Mouse (Mus musculus) c-Kit-positive CD71-negative TER-119-negative erythroid progenitor cells, embryonic 14.5 days (primary cell): ENCODE data around the gene Tmem95.

Experiments used
- DNase-seq: peaks from one replicate; pipeline ENCODE4 v3.0.0-alpha.2; 2013; ENCODE audit warnings: low read depth

The Tmem95 gene

DNA sequence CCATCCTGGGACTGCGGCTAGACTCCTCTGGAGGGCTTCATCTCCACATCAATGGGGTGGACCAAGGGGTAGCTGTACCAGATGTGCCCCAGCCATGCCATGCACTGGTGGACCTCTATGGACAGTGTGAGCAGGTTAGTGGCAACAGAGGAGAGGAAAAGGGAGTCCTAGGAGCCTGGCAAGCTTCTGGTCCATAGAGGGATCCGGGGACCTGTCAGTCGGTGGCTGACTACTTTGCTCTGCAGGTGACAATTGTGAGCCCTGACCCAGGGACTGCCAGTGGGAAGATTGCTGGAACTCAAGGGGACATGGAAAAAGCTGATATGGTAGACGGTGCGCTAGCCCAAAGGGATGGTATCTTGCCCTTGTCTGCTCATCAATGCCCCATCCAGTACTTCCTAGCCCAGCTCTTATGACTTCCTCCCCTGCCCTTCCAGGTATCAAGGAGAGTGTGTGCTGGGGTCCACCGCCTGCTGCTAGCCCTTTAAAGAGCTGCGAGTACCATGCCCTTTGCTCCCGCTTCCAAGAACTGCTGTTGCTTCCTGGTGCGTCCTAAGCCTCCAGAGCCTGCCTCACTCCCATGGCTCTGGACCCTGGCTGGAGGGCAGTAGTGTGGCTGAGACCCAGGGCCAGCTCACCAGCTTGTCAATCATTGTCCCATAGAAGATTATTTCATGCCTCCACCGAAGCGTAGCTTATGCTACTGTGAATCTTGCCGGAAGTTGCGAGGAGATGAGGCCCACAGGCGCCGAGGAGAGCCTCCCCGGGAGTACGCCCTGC is 33.2 kb upstream of the Tmem95 start:
- no peak for DNase-seq

DNA sequence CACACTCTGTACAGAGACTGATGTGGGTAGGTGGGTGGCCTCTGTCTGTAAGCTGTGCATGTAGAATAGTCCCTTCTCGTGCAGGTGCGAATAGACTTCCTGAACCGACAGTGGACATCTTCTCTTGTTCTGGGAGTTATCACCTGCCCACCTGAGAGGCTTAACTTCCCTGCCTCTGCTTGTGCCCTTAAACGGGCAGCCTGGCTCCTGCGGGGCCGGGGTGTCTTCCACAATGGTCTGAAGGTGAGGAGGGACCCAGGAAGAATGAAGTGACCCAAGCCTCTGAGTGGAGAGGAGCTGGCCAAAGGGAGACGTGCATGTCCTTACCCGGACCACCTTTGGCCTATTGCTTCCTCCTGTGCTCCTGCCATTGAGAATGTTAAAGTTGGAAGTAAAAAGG is 32.4 kb upstream of the Tmem95 start:
- no peak for DNase-seq

- no peak for DNase-seq
Observed at GRCm38 (mm10) chr11:69909174-69909573, 31.4 kb upstream of the Tmem95 start.

GRCm38 (mm10) chr11:69908645-69909044 is 30.8 kb upstream of the Tmem95 start:
- DNase-seq, result no peak

GRCm38 (mm10) chr11:69904311-69904710 is 26.5 kb upstream of the Tmem95 start:
- DNase-seq, result no peak

DNA sequence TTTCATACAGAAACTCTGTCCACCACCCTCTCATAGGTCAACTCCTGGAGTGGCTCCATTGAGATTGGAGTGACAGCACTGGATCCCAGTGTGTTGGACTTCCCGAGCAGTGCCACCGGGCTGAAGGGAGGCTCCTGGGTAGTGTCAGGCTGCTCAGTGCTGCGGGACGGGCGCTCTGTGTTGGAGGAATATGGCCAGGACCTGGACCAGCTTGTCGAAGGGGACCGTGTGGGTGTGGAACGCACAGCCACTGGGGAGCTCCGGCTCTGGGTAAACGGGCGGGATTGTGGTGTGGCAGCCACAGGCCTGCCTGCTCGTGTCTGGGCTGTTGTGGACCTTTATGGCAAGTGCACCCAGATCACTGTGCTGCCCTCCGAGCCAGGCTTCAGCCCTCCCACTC is 25.2 kb upstream of the Tmem95 start:
- no peak for DNase-seq

DNA sequence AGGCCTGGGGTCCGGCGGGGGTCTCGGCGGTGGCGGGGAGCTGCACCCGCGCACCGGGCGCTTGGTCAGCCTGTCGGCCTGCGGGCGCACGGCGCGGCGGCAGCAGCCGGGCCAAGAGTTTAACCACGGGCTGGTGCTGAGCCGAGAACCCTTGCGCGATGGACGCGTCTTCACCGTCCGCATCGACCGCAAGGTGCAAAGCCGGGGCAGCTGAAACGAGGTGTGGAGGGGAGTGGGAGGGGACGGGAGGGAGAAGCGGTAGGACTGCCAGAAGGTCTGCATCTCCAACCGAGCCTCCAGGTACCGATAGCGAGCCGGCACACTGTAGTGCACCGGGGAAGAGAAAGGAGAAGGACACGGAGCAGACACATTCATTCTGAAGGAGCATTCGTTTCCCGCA is 24.2 kb upstream of the Tmem95 start:
- no peak for DNase-seq

DNA sequence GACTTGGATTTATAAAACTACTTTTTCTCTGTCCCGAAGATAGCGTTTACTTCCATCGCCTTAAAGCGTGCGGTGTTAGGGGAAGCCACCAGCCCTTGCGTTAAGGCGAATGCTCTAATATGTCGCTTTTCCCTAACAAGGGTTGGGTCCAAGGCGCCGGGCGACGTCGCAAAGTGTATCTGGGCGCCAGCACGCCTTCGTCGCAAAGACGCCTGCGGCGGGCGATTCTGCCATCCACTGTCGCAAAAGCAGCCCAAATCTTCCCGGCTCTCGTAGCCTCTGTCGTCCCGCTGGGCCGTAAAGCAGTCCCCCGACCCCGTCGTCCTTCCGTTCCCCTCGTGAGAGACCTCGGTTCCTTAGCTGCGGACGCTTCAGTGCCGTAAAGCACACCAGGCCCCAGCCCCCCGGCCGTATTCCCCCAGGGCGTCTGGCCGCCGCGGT is 23.6 kb upstream of the Tmem95 start:
- peak; percentile 94 for DNase-seq

DNA sequence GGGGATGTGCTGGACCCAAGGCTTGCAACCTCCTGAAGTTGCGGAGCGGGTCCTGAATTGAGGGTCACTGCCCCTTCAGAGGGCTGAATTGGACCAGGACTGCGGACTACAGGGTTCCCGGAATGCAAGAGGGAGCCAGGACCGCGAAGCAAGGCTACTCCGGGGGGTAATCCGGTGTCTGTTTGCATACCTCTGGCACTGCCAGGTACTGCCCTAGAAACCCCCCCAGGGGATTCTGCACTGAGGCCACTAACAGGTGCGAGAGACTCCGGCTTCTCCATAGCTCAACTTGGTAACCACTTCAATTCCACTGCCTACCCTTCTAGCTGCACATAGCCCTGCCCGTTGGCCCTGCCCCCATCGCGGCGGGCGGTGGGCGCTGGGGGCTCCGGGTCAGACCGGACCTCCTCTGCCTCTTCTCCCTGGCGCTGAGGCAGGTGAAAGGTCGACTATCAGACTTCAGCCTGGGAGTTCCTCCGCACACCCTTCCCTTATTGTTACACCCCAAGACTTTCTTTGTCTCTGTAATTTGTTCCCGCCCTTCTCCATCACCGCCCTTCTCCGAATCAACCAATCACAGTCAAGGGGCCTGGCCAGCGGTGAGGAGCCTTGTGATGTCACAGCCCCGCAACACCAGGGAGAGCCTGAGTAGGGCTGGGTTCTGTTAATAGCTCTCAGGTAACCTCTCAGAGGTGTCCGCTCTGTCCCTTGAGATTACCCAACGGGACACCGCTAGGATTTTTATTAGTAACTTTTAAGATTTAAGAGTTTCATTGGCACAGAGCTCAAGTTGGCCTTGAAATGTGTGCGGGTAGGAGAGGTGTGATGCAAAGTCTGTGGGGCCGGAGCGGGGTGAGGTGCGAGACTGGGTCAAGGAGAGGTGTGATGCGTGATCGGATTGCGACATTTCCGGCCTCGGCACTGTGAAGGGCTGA is 22.9 kb upstream of the Tmem95 start, which contains the start of the genes 2810408A11Rik and Neurl4:
2810408A11Rik (minus strand) TSS at position 517 of the 935 bp plus-strand sequence.
Neurl4 (plus strand) TSS at position 602 of the 935 bp plus-strand sequence.
- peak; percentile 93 for DNase-seq

- DNase-seq, result no peak
Observed at GRCm38 (mm10) chr11:69899870-69900269, 22.1 kb upstream of the Tmem95 start.

DNA sequence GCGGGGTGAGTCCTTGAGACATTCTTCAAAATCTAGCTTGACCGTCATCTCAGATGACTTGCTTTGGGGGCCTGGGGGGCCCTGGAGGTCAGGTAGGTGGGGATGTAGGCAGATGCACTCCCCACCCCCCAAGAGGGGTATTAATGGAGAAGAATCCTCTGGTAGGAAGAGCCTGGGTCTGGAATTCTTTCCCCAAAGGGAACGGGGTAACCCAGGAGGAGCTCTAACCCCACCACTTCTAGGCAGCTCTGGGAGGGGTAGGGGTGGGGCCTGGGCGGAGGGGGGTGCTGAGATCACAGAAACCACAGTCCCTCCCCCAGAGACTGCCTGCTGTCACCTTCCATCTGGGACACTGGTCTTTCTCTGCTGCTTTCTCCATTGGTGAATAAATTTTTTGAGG is 17.5 kb upstream of the Tmem95 start, which contains the start of gene Acap1:
Acap1 (minus strand) TSS at position 249 of the 400 bp plus-strand sequence.
- DNase-seq, result no peak

GRCm38 (mm10) chr11:69894671-69895070 is 16.9 kb upstream of the Tmem95 start:
- no peak for DNase-seq

DNA sequence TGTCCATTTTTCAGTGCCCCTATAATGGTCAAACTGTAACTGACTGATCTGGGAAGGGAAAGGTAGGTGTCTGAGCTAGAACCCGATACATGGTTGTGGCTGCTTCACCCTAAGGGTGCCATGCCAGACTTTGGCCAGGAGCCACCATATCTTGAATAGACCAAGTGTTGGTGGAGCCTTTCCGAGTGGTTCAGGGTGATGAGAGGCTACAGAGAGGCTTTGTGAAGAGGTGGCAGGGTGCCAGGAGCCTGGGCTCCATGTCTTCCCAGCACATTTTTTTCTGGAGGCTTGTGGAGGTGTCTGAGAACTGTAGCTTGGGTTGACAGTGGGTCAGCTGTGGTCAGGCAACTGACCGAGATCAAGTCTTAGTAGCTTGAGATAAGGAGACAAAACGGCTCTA is 13.7 kb upstream of the Tmem95 start:
- DNase-seq, result no peak

DNA sequence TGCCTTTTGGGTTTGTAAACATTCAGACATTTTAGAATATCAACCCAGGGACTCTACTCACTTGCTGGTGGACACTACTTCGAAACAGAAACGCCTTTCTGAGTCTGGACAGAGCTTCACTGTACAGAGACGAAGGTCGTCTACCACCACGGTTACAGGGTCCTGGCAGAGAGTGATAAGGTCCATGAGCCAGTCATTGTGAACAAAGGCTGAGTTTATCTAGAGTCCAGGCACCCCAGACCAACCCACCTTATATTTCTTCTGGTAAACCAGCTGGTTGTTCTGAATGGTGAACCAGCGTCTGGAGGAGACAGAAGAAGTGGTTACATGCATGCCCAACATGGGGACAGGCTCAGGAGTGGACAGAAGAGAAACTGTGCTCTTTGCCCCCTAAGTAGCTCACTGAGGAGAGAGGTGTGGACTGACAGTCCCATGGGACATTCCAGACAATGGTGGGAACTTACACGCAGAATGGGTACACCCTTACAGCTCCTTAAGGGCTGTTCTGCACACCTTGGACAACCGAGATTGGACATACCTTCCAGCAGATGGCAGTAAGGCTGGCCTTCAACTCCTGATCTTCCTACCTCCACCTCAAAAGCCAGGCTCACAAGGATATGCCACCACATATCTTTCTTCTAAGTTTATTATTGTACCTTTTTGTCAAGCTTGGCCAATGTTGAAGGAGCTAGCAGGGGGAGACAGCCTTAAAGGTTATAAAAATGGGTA is 9.3 kb upstream of the Tmem95 start:
- no peak for DNase-seq

DNA sequence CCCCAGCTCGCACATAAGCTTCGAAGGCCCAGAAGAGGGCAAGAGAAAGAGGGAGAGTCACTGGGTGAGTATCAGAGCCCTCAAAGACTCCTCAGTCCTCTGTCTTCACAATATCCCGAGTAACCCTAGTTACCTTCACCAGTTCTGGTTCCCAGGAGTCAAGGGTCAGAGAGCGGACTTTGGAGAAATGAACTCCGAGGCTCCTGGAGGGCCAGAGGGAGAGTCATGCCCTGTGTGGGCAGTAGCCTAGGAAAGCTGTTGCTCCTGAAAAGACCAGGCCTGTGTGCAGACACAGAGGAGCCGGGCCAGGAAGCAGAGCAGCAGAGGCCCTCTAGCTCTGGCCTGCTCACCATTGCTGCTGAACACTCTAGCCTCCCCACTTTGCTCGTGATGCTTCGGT is 6.8 kb upstream of the Tmem95 start:
- no peak for DNase-seq

DNA sequence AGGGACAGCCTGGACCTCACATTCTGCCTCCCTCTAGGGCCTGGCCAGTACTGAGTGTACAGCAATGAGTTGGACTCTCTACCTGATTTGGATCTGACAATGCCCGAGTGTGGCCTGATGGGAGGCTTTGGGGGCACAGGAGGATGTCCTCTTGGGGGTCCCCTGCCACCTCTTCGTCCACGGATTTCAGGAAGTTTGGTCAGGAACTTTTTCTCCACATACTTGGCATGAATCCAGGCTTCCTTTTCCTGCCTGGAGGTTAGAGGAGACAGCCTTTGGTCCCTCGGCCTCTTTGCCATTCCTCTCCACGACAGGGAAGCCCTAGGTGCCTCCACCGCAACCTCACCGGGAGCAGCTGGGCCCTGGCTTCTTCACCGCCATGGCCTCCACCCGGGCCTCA is 6.4 kb upstream of the Tmem95 start:
- no peak for DNase-seq

DNA sequence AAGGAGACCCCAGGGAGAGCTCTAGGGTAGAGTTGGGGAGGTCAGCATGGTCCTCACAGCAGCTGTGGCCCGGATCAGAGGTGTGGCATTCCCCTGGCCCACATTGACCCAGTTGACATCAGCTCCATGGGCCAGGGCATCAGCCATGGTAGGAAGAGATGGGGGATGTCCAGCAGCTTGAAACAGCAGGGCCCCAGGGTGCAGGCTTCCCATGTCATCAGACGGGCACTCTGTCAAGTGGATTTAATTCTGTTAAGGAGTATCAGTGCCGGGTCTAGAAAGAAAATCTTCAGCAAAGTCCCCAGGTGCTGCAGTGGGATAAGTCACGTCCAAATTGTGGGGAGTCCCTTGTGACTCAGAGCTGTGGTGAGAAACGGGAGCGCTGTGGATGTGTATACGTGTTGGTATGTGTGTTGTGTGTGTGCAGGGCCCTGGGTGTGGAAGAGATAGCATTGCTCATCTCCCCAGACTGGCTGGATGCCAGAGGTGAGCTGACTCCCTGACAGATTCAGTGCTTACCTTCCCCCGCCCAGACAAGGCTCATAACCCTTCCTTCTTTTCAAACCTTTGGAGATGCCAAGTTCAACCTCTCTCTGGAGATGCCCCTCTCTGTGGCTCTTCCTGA is 5.8 kb upstream of the Tmem95 start:
- no peak for DNase-seq

GRCm38 (mm10) chr11:69883066-69883465 is 5.2 kb upstream of the Tmem95 start:
- no peak for DNase-seq

- DNase-seq, result no peak
Observed at GRCm38 (mm10) chr11:69881787-69882670, 4.2 kb upstream of the Tmem95 start.

GRCm38 (mm10) chr11:69880853-69881603 is 3.2 kb upstream of the Tmem95 start, which contains the start of gene Kctd11:
Gene Kctd11, minus strand, starts transcription at chr11:69881406.
- DNase-seq, result peak; percentile 72
